Mouse (Mus musculus): ENCODE measurements around the gene Dnah8. TPM values are rescaled to one million over a fixed set of nuclear protein-coding genes. Genes with fewer than 3 reads are reported as not detected.

The Dnah8 gene
- polyA plus RNA-seq, 1 experiment from 2014 or later = 0.85 TPM

DNA sequence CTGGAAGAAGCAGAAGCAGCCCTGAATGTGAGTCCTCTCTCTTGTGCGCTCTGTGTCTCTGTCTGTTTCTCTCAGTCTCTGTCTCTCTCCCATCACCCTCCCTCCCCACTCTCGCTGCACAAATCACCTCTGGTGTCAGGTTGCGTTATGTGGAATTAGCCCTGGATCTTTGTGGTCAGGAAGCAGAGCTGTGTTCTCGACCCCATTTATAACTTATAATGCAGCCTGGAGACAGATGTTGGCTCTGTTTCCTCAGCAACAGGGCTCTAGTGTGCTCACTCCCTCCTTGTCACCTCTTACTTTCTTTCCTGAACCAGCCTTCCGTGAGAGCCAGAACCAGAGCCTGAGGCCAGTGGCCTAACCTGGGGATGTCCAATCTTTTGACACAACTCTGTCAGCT lies 150.9 kb downstream of the Dnah8 start:
- H3K36me3 ChIP-seq (ENCODE audit: poor library complexity, severe bottlenecking) = no peaks in the 10 kb centered on the region
- H3K9me3 ChIP-seq (replicated peaks) = no peaks in the 10 kb centered on the region
- no peak overlapping the region for H3K4me2 ChIP-seq
- no peaks in the 10 kb centered on the region for H3K27me3 ChIP-seq
- no peak overlapping the region for H3K9ac ChIP-seq
- 61% methylated on average over 5 of the region's 5 CpGs for WGBS
- H3K27ac ChIP-seq = no peak overlapping the region
- no peak overlapping the region for H3K4me3 ChIP-seq
- no peak for ATAC-seq
- peaks cover 6% of the 10 kb centered on the region; the same call in 1 of the 2 replicates for H3K4me1 ChIP-seq

DNA sequence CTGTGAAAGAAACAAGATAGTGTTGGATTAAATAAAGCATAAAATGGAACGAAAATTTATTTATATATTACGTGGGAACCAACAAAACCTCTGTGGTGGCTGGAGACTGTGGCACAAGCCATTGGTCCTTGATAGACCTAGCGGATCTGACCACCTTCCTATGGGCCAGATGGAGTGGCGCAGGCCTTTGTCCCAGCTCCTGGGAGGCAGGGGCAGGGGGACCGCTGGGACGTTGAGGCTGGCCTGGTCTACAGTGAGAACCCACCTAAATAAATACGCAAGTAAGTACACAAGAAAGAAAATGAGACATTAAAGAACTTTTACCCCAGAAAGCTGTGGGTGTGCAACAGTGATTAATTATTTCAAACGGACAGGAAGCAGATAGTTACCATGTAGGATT lies 156.9 kb downstream of the Dnah8 start:
- Histone ChIP-seq H3K27me3 (no peaks in the 10 kb centered on the region), H3K4me3 (no peak overlapping the region), H3K9ac (no peak overlapping the region), H3K27ac (no peak overlapping the region), H3K4me1 (no peaks in the 10 kb centered on the region), H3K4me2 (no peak overlapping the region), H3K9me3 (replicated peaks) (no peaks in the 10 kb centered on the region), H3K36me3 (ENCODE audit: poor library complexity, severe bottlenecking) (no peaks in the 10 kb centered on the region)
- WGBS = 84% methylated on average over 8 of the region's 8 CpGs
- no peak for ATAC-seq

DNA sequence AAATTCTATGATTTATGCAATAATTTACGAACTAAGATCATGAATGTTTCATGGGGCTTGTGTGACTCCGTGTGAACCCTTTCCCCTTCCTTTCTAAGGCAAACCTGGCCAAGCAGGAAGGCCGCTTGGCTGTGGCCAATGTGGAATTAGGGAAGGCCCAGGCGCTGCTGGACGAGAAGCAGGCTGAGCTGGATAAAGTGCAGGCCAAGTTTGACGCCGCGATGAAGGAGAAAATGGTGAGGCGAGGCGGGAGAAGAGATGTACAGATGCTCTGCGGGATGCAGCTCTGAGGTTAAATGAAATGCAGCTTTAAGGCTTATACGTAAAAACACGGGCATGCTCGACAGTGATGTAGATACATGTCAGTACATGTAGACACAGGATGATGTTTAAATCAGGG lies 158.1 kb downstream of the Dnah8 start:
- Histone ChIP-seq H3K9ac (no peak overlapping the region), H3K4me1 (no peaks in the 10 kb centered on the region), H3K27me3 (no peaks in the 10 kb centered on the region), H3K27ac (no peak overlapping the region), H3K36me3 (ENCODE audit: poor library complexity, severe bottlenecking) (no peaks in the 10 kb centered on the region), H3K4me2 (no peak overlapping the region), H3K4me3 (no peak overlapping the region), H3K9me3 (replicated peaks) (no peaks in the 10 kb centered on the region)
- no peak for ATAC-seq
- WGBS = 83% methylated on average over 14 of the region's 14 CpGs

DNA sequence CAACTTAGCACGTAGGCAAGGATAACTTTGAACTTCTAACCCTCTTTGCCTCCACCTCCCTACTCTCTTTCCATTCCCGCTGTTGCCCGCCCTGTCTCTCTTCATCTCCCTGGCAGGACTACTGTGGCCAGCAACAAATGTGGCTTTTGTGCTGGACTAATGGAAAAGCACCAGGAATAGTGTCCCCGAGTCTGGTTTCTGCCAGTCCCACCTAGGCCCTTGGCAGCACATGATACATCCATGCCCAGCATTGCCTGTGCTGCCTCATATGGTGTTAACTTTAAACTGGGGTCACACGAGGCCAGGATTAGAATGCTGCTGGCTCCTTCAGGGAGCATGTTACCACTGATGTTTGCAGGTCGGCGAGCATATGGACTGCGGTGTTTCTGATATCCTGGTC lies 164.2 kb downstream of the Dnah8 start:
- Histone ChIP-seq H3K9ac (no peak overlapping the region), H3K4me1 (no peaks in the 10 kb centered on the region), H3K27ac (no peak overlapping the region), H3K4me2 (no peak overlapping the region), H3K36me3 (ENCODE audit: poor library complexity, severe bottlenecking) (no peaks in the 10 kb centered on the region), H3K27me3 (no peaks in the 10 kb centered on the region), H3K4me3 (no peak overlapping the region), H3K9me3 (replicated peaks) (no peaks in the 10 kb centered on the region)
- WGBS = 89% methylated on average over 8 of the region's 8 CpGs
- ATAC-seq = no peak

DNA sequence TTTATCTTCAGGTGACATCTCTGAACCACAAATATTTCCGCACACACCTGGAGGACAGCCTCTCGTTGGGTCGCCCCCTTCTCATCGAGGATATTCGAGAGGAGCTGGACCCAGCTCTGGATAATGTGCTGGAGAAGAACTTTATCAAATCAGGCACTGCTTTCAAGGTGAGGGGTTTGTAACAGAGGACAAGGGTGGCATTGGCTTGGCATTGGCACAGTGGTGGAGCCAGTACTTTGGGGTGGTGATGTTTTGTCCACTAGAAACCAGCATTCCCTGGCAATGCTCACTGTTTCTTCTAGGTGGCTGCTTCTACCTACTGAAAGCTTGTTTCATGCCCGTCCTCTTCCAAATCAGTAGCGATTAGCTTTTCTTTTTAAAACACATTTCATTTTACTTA lies 166.7 kb downstream of the Dnah8 start:
- H3K9ac ChIP-seq = no peak overlapping the region
- H3K36me3 ChIP-seq (ENCODE audit: poor library complexity, severe bottlenecking) = no peaks in the 10 kb centered on the region
- H3K4me1 ChIP-seq = no peaks in the 10 kb centered on the region
- H3K4me2 ChIP-seq = no peak overlapping the region
- H3K27ac ChIP-seq = no peak overlapping the region
- no peaks in the 10 kb centered on the region for H3K9me3 ChIP-seq (replicated peaks)
- H3K27me3 ChIP-seq = no peaks in the 10 kb centered on the region
- no peak for ATAC-seq
- no peak overlapping the region for H3K4me3 ChIP-seq
- 94% methylated on average over 7 of the region's 7 CpGs for WGBS

DNA sequence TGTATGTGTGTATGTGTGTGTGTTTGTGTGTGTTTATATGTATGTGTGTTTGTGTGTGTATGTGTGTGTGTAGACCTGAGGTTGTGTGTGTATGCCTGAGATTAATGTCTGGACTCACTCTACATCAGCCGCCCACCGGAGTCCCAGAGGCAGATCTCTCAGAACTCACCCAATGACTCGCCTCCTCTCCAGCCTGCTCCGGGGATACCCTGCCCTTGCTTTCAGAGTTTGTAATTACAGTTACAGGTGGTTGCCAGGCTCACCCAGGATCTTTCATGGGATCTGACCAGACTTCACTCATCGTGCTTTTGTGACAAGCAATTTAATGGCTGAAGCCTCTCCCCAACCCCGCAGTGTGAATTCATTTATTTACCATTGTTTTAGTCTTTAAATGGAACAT lies 168.2 kb downstream of the Dnah8 start:
- Histone ChIP-seq H3K4me3 (no peak overlapping the region), H3K36me3 (ENCODE audit: poor library complexity, severe bottlenecking) (no peaks in the 10 kb centered on the region), H3K27me3 (no peaks in the 10 kb centered on the region), H3K9ac (no peak overlapping the region), H3K4me2 (no peak overlapping the region), H3K4me1 (no peaks in the 10 kb centered on the region), H3K9me3 (replicated peaks) (no peaks in the 10 kb centered on the region), H3K27ac (no peak overlapping the region)
- no peak for ATAC-seq
- WGBS = 63% methylated on average over 6 of the region's 6 CpGs

DNA sequence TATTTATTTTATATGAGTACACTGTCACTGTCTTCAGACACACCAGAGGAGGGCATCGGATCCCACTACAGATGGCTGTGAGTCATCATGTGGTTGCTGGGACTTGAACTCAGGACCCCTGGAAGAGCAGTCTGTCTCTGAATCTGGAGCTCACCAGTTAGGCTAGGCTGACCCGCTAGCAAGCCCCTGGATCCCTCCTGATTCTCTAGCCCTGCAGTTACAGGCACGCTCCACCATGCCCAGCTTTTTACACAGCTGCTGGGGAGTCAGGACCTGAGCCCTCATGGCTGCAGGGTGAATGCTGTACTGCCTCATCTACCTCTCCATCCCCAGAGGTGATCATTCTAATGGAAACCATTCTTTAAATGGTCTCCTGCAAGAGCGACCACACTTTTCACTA lies 172.5 kb downstream of the Dnah8 start:
- H3K27me3 ChIP-seq = no peaks in the 10 kb centered on the region
- 83% methylated on average over 4 of the region's 4 CpGs for WGBS
- H3K4me2 ChIP-seq = no peak overlapping the region
- H3K27ac ChIP-seq = no peak overlapping the region
- H3K4me1 ChIP-seq = no peaks in the 10 kb centered on the region
- H3K36me3 ChIP-seq (ENCODE audit: poor library complexity, severe bottlenecking) = no peaks in the 10 kb centered on the region
- no peak overlapping the region for H3K4me3 ChIP-seq
- H3K9ac ChIP-seq = no peak overlapping the region
- H3K9me3 ChIP-seq (replicated peaks) = no peaks in the 10 kb centered on the region
- ATAC-seq = no peak

DNA sequence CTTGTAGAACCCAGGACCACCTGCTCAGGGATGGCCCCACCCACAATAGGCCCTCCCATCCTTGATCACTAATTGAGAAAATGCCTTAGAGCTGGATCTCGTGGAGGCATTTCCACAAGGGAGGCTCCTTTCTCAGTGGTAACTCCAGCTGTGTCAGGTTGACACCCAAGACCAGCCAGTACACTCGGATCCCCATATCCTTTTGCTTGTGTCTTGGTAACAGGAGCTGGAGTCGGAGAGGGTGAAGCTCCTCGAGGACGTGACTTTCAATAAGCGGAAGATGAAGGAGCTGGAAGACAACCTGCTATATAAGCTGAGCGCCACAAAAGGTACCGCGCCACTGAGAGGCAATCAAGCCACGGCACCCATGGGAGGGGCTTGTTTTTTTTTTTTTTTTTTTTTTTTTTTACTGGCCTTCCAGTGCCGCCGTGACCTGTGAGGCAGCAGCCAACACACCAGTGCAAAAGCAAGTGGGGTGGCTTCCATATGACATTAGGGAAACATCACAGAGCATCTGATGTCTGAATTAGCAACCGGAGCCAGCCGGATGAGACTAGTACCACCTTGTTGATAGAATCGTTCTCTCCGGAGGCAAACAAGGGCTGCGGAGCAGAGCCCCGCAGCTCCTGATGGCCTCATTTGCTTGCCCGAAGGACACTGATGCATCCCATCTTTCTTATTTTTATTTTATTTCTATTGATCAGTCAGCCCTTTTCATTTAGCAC lies 176.3 kb downstream of the Dnah8 start:
- H3K27ac ChIP-seq = no peak overlapping the region
- no peak overlapping the region for H3K9ac ChIP-seq
- no peaks in the 10 kb centered on the region for H3K27me3 ChIP-seq
- no peaks in the 10 kb centered on the region for H3K36me3 ChIP-seq (ENCODE audit: poor library complexity, severe bottlenecking)
- H3K4me1 ChIP-seq = peaks cover 11% of the 10 kb centered on the region
- no peak overlapping the region for H3K4me2 ChIP-seq
- no peak overlapping the region for H3K4me3 ChIP-seq
- ATAC-seq = no peak
- H3K9me3 ChIP-seq (replicated peaks) = no peaks in the 10 kb centered on the region
- 93% methylated on average over 19 of the region's 19 CpGs for WGBS

DNA sequence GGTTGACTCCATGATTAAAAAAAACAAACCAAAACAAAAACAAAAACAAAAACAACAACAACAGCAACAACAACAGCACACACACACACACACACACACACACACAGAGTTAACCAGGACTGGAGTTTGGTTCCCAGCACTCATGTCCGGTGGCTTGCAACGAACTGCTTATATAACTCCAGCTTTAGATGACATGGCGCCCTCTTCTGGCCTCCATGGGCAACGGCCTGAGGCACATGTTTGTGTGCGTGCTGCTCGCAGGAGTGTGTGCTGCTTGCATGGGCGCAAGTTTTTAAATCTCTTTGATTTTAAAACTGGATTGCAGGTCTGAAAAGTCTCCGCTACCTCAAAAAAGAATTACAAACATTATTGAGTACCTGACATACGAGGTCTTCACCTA lies 179.5 kb downstream of the Dnah8 start:
- no peak for ATAC-seq
- H3K9ac ChIP-seq = no peak overlapping the region
- H3K4me3 ChIP-seq = no peak overlapping the region
- no peak overlapping the region for H3K4me2 ChIP-seq
- H3K9me3 ChIP-seq (replicated peaks) = no peaks in the 10 kb centered on the region
- H3K27me3 ChIP-seq = no peaks in the 10 kb centered on the region
- 95% methylated on average over 9 of the region's 9 CpGs for WGBS
- no peak overlapping the region for H3K27ac ChIP-seq
- peaks cover 21% of the 10 kb centered on the region for H3K4me1 ChIP-seq
- H3K36me3 ChIP-seq (ENCODE audit: poor library complexity, severe bottlenecking) = no peaks in the 10 kb centered on the region

DNA sequence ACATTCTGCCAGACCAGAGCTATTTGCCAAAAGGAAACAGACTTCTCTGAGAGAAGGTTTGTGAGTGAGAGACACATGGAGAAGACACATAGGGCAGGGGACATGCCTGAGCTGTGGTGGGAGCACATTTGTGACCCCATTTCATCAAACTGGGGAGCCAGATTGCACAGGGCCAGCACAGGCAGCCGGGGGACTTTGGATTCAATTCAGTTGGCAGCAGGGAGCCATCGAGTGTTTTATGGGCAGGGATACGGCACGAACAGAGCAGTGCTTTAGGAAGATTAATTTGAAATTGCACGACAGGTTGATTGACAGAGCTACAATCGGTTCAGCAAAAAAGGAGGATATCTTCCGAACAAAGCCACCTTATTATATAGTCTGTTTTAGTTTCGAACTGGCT lies 180.8 kb downstream of the Dnah8 start:
- Histone ChIP-seq H3K9me3 (replicated peaks) (no peaks in the 10 kb centered on the region), H3K4me1 (peaks cover 21% of the 10 kb centered on the region), H3K4me2 (no peak overlapping the region), H3K27ac (peak overlapping the region; percentile 62), H3K27me3 (no peaks in the 10 kb centered on the region), H3K4me3 (no peak overlapping the region), H3K36me3 (ENCODE audit: poor library complexity, severe bottlenecking) (no peaks in the 10 kb centered on the region), H3K9ac (no peak overlapping the region)
- WGBS = 22% methylated on average over 8 of the region's 8 CpGs
- ATAC-seq = no peak

DNA sequence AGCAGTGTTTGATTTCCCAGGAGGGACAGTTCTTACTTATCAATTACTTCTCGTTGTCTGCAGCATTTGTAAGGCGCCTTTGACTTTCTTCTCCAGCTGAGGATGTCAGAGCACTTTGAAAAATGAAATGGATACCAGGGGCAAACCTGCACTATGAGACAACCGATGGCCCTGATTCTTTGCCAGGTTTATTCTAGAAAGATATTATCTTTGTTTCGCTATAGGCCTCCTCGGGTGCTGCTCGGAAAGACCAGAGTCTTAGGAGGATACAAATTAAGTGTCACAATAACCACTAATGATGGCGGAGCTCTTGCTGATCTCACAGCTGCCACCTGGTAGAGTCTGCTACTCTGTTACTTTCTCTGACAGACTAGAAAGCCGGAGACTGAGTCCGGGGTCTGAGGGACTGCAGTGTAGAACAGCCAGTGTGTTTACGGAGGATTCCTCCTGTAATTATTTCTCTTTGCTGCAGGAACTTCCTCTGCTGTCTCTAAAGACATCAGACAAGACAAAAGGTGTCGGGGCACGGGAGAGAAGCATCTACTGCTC lies 181.4 kb downstream of the Dnah8 start:
- no peaks in the 10 kb centered on the region for H3K36me3 ChIP-seq (ENCODE audit: poor library complexity, severe bottlenecking)
- H3K4me2 ChIP-seq = peak overlapping the region; percentile 15
- H3K4me3 ChIP-seq = no peak overlapping the region
- H3K27me3 ChIP-seq = no peaks in the 10 kb centered on the region
- WGBS = 31% methylated on average over 12 of the region's 12 CpGs
- no peak overlapping the region for H3K9ac ChIP-seq
- H3K4me1 ChIP-seq = peaks cover 21% of the 10 kb centered on the region
- no peak for ATAC-seq
- peak overlapping the region; percentile 62 for H3K27ac ChIP-seq
- no peaks in the 10 kb centered on the region for H3K9me3 ChIP-seq (replicated peaks)

DNA sequence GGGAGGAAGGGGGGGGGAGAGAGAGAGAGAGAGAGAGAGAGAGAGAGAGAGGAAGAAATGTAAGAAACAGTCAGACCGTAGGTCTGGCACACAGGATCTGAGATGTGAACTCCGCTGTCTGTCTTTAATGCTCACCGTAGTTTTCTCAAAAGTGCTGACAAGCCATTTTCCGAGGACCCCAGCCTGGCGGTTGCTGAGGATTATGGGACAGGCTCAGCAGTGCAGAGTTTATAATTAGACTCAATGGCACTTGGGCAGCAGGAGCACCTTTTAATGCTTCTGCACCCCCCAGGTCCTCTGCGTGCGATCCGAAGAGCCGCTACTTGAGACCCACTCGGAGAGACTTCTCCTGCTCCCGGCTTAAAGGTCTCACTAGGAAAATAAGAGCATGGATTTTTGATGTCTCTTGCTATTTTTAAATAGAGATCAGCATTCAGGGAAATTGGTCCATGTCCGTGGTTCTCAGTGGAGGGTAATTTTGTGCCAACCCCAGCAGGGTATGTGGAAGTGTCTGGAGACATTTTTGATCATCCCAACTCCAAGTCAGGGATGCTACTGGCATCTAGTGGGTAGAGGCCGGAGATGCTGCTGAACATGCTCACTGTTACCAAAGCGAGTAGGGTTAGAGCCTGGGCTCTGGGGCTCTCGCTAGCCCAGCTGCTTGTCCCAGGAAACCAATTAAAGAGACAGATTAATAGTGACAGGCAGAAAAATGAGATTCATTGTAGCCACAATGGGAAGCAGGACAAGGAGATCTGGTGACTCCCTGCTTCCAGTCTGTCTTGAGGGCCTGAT lies 184.9 kb downstream of the Dnah8 start:
- 71% methylated on average over 15 of the region's 15 CpGs for WGBS
- peaks cover 21% of the 10 kb centered on the region for H3K4me1 ChIP-seq
- no peak overlapping the region for H3K4me3 ChIP-seq
- H3K9ac ChIP-seq = no peak overlapping the region
- 0 out of 2 replicates have a peak overlapping the region, but pooled peaks have one; percentile 5 for H3K27ac ChIP-seq
- no peaks in the 10 kb centered on the region for H3K9me3 ChIP-seq (replicated peaks)
- no peak for ATAC-seq
- H3K4me2 ChIP-seq = no peak overlapping the region; the same call in 1 of the 2 replicates
- no peaks in the 10 kb centered on the region for H3K27me3 ChIP-seq
- H3K36me3 ChIP-seq (ENCODE audit: poor library complexity, severe bottlenecking) = no peaks in the 10 kb centered on the region
